Mouse (Mus musculus): ENCODE results near the gene Tbc1d8.

The Tbc1d8 gene

GRCm38 (mm10) chr1:39367601-39368266 lies 110.8 kb downstream of the Tbc1d8 start, which contains the start of gene Rpl31:
Gene Rpl31 (plus strand): TSS chr1:39367842.
- peak; percentile 50 for DNase-seq (ENCODE audit: extremely low spot score, low read depth, low spot score)

- DNase-seq (ENCODE audit: extremely low spot score, low read depth, low spot score): no peak
Observed at GRCm38 (mm10) chr1:39367045-39367444, 111.5 kb downstream of the Tbc1d8 start.

GRCm38 (mm10) chr1:39365562-39365961 lies 113.0 kb downstream of the Tbc1d8 start:
- no peak for DNase-seq (ENCODE audit: extremely low spot score, low read depth, low spot score)

- no peak for DNase-seq (ENCODE audit: extremely low spot score, low read depth, low spot score)
Observed at GRCm38 (mm10) chr1:39362515-39362893, 116.1 kb downstream of the Tbc1d8 start.

GRCm38 (mm10) chr1:39361754-39362514 lies 116.6 kb downstream of the Tbc1d8 start:
- DNase-seq (ENCODE audit: extremely low spot score, low read depth, low spot score): no peak

GRCm38 (mm10) chr1:39349427-39349826 lies 129.1 kb downstream of the Tbc1d8 start:
- no peak for DNase-seq (ENCODE audit: extremely low spot score, low read depth, low spot score)

- DNase-seq (ENCODE audit: extremely low spot score, low read depth, low spot score): no peak
Observed at GRCm38 (mm10) chr1:39349001-39349400, 129.6 kb downstream of the Tbc1d8 start.

- DNase-seq (ENCODE audit: extremely low spot score, low read depth, low spot score): no peak
Observed at GRCm38 (mm10) chr1:39344981-39345600, 133.5 kb downstream of the Tbc1d8 start.

GRCm38 (mm10) chr1:39343242-39343641 lies 135.3 kb downstream of the Tbc1d8 start:
- DNase-seq (ENCODE audit: extremely low spot score, low read depth, low spot score): no peak

- DNase-seq (ENCODE audit: extremely low spot score, low read depth, low spot score): no peak
Observed at GRCm38 (mm10) chr1:39341807-39342206, 136.7 kb downstream of the Tbc1d8 start.

- DNase-seq (ENCODE audit: extremely low spot score, low read depth, low spot score): peak; percentile 26
Observed at GRCm38 (mm10) chr1:39340647-39341046, 137.9 kb downstream of the Tbc1d8 start.

- DNase-seq (ENCODE audit: extremely low spot score, low read depth, low spot score): no peak
Observed at GRCm38 (mm10) chr1:39340156-39340555, 138.4 kb downstream of the Tbc1d8 start.

- DNase-seq (ENCODE audit: extremely low spot score, low read depth, low spot score): no peak
Observed at GRCm38 (mm10) chr1:39339455-39339854, 139.1 kb downstream of the Tbc1d8 start.

- DNase-seq (ENCODE audit: extremely low spot score, low read depth, low spot score): no peak
Observed at GRCm38 (mm10) chr1:39338831-39339230, 139.7 kb downstream of the Tbc1d8 start.

- DNase-seq (ENCODE audit: extremely low spot score, low read depth, low spot score): no peak
Observed at GRCm38 (mm10) chr1:39336788-39337187, 141.8 kb downstream of the Tbc1d8 start.

- DNase-seq (ENCODE audit: extremely low spot score, low read depth, low spot score): no peak
Observed at GRCm38 (mm10) chr1:39335561-39336196, 142.9 kb downstream of the Tbc1d8 start.

- no peak for DNase-seq (ENCODE audit: extremely low spot score, low read depth, low spot score)
Observed at GRCm38 (mm10) chr1:39332456-39332855, 146.1 kb downstream of the Tbc1d8 start.

GRCm38 (mm10) chr1:39330857-39331594 lies 147.5 kb downstream of the Tbc1d8 start:
- DNase-seq (ENCODE audit: extremely low spot score, low read depth, low spot score): no peak

- no peak for DNase-seq (ENCODE audit: extremely low spot score, low read depth, low spot score)
Observed at GRCm38 (mm10) chr1:39327546-39327945, 151.0 kb downstream of the Tbc1d8 start.

- no peak for DNase-seq (ENCODE audit: extremely low spot score, low read depth, low spot score)
Observed at GRCm38 (mm10) chr1:39325228-39325627, 153.3 kb downstream of the Tbc1d8 start.

GRCm38 (mm10) chr1:39321954-39322353 lies 156.6 kb downstream of the Tbc1d8 start:
- no peak for DNase-seq (ENCODE audit: extremely low spot score, low read depth, low spot score)

All from hindlimb bud, embryonic 11.5 days (tissue).